Mouse (Mus musculus): ENCODE data around the gene Ralgps2.

GRCm38 (mm10) chr1:156813485-156813884, 125.9 kb downstream of the Ralgps2 start:
- no peak for TF ChIP-seq CTCF (IDR thresholded peaks at IDR 0.05; ENCODE audit: borderline replicate concordance, insufficient read depth, low read depth, low read length)
- no peak for TF ChIP-seq POLR2A (IDR thresholded peaks at IDR 0.05; ENCODE audit: borderline replicate concordance, insufficient read depth, low read length)
